Mouse (Mus musculus) cerebellum, adult 9-10 months (tissue): ENCODE data around the gene Gins1.
"Not testable (repeated sequence)": the region's sequence is repeated elsewhere in the genome, so short reads cannot be mapped to it uniquely, and the experiment has no call there.

Source experiments
- DNase-seq: peaks from one replicate; pipeline ENCODE4 v3.0.0; 2022

Gene Gins1

DNA sequence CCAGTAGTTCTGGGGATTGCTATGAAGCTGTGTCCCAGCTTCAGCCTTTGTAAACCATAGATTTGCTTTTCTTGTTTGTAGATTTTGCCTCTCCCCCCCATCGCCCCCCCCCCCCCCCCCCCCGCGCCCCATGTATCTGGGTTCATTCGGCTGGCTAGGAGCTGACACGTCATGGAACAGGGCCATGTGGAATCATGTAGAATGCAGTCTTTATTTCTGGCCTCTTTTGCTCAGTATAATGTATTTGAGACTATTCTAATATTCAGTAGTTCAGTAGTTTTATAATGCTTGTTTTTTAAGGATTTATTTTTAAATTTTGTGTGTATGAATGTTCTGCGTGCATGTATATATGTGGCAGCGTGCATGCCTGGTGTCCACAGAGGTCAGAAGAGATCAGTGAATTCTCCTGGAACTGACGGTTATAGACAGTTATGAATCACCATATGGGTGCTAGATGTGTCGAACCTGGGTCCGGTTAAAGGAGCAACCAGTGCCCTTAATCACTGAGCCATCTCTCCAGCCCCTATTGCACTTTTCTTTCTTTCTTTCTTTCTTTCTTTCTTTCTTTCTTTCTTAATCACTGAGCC lies 5.2 kb downstream of the Gins1 start:
- DNase-seq, result no peak

DNA sequence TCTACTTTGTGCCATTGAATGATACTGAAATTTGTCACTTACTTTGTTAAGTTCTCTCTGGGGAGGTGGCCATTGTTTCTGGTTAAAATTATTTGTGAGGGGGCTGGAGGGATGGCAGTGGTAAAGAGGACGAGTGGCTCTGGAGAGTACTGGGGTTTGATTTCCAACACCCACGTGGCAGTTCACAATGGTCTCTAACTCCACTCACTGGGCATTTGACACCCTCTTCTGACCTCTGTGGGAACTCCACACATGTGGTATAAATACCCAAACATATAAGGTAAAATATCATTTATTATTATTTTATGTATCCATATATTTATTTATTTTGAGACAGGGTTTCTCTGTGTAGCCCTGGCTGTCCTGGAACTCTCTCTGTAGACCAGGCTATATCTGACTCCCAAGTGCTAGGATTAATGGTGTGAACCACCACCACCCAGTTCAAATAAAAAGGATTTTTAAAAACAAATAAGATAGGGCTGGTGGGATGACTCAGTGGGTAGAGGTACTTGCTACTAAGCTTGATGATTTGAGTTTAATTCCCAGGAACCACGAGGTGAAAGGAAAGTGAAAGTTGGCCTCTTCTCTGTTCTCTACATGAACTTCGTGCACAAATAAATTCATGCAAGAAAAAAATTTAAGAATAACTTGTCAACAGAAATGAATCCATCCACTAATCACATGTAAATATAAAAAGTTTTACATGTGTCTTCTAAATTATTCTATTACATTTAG lies 9.7 kb downstream of the Gins1 start:
- DNase-seq, result no peak

DNA sequence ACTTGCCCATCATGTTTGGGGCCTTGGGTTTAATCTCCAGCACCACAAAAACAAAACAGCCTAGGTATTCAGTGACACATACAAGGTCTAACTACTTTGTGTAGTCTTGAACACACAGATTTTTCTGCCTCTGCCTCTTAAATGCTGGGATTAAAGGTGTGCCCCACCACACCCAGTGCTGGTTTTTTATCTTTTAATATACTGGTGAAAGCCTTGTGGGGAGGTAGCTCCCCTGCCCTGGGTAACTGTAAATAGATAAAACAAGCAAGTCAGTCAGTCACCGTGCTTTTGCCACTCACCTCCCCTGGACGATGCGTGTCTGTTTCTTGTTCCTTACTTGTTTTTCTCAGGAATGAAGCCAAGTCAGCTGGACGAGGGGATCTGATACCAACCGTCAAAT lies 10.6 kb downstream of the Gins1 start:
- DNase-seq, result no peak

DNA sequence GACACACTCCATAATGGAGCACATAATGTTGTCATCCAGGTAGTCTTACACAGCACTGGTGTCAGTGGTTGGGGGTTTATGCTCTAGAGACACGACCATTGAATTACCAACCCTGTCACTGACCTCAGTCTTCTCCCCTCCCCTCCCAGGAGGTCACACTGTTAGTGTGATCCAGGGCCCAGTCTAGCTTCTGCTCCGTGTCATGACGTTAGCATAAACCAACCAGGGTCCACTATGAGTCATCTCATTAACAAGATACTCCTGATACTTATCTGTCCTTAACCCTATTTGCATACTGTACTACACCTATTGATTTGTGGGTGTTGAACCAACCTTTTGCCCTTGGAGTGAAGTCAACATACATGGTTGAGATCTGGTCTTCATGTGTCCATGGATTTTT lies 13.5 kb downstream of the Gins1 start:
- no peak for DNase-seq

DNA sequence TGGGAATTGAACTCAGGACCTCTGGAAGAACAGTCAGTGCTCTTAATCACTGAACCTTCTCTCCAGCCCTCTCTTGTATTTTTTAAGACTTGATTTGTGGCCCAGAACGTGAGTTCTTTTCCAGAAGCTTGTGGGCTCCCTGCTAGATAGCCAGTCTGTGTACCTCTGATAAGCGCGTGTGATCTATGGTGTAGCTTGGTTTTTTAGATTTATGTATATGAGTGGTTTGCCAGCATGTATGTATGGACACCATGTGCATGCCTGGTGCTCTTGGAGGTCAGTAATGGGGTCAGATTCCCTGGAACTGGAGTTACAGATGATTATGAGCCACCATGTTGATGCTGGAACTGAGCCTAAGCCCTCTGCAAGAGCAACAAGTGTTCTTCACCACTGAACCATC lies 15.3 kb downstream of the Gins1 start:
- no peak for DNase-seq

DNA sequence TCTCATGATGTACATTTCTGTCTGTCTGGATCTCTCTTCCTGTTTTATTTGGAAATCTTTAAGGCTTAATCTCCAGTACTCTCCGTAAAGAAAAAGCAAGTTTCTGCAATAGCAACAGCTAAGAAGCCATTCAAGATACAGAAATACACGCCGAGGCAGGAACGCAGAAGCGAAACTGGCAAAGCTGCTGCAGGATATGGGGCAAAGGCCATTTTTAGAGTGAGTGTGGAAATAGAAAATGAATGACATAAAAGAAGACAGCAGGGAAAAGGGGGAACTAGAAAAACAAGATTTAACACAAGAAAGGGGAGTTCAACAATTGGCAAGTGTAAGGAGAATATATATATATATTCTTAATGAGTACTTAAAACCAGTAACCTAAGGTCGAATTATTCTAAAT lies 16.5 kb downstream of the Gins1 start:
- no peak for DNase-seq

DNA sequence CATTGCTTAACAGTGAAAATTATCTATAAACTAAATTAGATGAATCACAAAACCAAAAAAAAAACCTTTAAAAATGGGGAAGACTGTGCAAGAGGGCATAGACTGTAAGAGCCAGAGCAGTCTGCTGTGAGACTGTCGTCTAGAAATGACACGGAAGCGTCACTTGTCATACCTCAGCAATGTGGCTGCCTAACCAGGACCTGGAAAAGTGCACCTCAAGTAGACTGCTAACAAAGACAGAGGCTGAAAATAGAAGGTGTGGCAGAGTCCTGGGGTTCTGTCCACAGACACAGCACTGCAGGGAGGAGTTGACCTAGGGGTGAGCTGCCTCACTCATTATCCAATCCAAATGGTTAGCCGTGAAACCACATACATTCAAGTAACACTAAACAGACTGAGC lies 17.0 kb downstream of the Gins1 start:
- DNase-seq, result no peak

DNA sequence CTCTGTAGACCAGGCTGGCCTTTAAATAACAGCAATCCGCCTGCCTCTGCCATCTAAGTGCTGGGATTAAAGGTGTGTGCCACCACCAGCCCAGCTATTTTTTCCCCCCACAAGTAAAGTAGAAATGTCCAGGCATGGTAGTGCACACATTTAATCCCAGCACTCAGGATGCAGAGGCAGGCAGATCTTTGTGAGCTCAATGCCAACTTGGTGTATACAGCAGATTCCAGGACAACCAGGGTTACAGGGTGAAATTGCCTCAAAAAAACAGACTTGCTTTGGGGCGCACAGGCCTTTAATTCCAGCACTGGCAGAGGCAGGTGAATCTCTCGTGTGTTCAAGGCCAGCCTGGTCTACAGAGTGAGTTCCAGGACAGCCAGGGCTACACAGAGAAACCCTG lies 17.8 kb downstream of the Gins1 start:
- no peak for DNase-seq

DNA sequence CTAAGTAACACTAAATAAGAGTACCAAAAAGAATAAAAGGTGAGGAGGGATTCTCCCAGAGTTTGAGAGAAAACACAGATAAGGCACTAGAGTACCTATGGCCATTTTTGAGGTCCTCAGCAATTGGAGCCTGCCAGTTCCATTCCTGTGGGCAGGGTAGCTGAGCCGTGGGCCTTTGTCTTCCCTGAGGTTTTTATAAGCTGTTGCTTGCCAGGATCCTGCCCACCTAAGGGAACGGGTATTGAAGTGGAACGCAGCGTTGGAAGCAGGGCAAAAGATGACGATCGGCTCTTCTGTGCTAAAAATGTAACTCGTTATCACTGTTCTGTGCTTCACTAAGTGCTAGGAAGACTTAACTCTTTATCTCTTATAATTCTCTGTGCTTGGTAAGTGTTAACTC lies 18.3 kb downstream of the Gins1 start:
- DNase-seq, result no peak

DNA sequence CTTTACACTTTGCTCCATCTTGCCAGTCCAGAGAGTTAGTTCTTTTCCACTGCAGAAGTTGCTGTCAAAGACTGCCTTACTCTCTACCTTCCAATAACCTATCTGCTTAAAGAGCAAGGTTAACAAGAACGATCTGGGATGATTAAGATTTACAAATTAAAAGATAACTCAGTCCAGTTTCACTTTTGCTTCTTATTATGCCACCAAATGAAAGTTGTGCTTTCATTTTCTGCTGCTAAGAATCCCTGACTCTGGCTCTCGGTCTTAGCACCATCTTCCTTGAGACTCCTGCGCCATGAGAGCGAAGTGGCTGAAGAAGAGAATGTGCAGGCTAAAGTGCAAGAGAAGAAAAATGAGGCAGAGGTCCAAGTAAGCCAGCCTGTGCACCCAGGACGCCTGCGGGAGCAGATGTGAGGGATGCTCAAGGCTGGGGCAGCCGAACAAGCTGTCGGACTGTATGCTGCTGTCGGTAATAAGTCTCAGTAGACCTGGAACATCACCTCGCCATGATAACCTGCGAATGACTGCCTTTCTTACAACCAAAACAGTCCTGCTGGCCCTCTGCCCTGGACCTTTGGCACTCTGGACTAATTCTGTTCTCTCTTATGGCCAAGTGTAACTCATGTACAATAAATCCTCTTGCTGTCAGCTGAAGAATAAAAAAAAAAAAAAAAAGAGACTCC lies 22.0 kb downstream of the Gins1 start:
- peak; percentile 66 for DNase-seq

DNA sequence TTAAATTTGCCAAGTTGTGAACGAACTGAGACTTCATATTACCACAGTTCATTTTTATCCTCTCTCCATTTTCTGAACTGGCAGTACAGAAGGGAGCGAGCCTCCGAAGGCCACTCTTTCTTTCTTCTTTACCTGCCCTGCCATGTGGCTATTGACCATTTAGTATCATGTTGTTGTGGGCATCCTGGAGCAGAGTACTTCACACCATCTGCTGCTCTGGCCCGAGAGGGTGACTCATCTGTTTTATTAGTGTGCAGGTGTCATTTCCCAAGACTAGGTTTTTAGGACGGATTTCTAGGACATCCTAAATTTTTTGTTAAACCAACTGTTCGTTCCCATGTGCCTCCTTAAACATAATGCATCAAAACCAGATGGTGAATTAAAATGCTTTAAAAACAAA lies 24.0 kb downstream of the Gins1 start:
- peak; percentile 73 for DNase-seq

DNA sequence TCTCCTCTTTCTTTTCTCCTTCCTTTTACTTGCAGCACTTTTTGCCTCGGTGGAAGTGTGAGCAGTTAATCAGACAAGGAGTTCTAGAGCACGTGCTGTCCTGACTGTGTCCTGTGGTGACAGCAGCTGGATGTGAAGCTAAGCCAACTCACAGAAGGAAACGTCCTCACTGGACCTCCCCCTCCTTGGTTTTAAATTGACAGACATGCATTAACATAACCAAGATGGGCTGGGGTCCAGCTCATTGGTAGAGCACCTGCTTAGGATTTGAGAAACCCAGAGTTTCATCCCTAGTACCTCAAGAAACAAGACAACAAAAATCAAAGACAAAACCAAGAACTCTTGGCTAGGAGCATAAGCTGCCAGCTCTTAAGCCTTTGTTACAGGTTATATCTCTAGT lies 25.6 kb downstream of the Gins1 start:
- no peak for DNase-seq

DNA sequence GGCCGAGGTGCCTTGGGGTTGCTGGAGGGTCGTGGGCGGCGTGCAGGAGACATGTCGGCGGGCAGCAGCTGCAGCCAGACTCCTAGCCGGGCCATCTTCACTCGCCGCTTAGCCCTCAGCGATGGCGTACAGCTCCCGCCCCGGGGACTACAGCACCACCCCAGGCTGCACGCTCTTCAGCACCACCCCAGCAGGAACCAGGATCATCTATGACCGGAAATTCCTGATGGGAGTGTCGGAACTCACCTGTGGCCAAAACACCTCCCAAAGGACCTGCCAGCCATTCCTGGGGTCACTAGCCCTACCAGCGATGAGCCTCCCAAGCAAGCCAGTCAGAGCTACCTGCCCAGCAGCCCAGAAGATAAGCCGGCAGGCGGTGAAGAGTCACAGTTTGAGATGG lies 28.3 kb downstream of the Gins1 start:
- DNase-seq, result no peak

DNA sequence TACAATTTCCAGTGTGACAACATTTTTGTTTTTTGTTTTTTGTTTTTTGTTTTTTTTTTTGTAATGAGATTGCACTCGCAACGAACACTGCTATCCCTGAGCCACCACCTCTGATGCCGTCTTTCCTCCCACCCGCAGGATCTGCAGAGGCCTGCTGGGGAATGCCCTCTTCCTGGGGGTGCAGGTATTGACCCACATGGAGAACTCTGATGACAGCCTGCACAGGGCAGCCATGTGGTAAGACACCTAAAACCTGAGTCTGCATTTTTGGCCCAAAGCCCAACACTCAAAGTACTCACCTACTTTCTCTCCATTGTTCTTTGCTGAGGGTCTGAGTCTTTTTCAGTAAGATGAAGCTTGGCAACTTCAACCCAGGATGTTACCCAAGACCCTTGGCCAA lies 29.5 kb downstream of the Gins1 start:
- no peak for DNase-seq

DNA sequence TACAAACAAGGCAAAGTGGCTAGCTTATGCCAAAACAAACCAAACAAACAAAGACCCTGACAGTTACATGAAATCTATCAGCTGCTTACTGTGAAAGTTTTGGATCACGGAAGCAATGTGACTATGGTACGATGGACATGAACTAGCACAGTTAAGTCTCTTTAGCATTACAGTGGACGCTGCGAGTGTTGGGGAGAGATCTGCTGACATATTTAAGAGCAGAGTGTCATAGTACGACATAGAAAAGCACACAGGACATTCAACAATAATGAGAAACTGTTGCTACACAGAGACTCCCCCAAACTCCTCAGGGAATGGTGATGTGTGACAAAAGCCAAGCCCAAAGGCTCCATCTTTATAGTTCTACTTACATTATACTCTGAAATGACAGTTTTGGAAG lies 38.8 kb downstream of the Gins1 start:
- no peak for DNase-seq

DNA sequence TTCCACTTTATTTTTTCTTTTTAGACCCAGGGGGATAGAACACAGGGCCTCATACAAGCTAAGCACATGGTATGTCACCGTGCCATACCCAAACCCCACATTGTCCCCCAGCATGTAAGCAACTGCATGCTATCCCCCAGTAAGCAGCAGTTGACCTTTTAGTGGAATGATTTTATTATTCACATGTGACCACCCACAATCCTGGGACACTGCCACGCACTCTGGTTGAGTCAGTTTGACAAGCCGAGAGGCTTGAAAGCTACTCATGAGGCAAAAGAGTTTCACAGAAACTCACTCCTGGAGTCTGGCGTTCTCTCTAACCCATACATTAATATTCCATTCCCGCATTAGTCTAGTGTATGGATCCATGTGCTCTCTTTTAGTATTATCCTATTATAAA lies 42.1 kb downstream of the Gins1 start:
- not testable (repeated sequence) for DNase-seq

DNA sequence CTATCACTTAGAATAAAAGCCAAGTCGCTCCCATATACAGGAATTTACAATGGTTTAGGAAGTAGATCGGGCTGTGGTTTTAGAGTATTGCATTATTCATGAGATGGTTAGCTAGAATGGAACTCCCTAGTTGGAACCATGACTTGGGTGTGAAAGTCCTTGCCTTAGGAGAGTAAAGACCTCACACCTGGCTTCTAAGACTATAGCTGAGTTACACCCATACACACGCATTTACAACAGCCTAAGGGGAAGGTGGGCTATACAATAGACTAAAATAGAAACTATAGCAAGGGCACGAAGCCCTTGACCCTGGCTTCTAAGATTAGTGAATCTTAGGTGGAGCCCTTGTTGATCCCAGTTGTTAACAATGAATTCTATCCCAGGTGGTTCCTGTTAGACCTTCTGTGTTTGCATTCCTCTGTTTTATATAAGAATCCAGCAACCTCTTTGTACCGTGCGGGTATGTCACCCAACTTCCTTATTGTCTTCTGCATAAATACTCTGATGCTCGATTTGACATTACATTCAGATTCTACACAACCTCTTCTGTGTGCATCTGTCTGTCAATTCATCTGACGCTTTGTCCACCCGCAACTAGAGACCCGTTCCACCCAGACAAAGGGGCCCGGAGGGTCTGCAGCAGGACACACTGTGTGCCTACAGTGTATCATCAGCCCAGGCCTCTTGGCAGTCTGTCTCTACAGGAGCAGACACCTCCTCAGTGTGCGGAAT lies 42.8 kb downstream of the Gins1 start:
- DNase-seq, result not testable (repeated sequence)

DNA sequence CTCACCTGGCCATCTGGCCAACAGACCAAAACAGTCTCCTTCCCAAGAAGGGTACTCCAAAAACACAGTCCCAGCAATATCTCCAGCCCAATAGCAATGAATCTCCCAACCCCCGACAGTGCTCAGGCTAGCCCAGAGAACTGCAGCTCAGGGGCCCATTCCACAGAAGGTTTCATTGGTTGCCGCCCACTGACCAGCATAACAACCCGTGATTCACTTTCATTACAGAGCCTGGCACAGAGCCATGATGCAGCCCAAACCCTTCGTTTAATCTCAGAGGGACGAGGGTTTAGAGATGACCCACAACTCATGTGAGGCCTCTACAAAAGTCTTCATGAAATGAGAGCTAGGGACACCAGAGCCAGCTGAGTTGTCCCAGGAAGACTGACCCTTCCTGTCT lies 43.6 kb downstream of the Gins1 start:
- DNase-seq, result no peak

DNA sequence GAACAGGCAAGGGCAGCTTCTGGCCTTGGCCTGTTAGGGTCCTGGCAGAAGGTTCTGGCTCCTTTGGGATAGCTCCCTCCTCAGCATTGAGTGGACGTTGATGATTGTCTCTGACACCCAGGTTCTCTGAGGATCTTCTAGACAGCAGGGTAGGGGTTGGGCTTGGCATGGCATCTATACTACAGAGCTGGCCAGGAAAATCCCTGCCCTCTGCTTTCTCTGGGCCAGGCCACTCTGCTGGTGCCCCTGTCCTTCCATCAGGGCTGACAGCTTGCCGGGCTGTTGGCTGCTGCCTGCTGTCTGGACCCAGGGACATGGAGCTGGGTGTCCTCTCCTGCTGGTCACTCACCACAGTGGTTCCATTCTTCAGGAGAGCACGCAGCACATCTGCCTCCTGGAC lies 44.5 kb downstream of the Gins1 start:
- DNase-seq, result no peak

DNA sequence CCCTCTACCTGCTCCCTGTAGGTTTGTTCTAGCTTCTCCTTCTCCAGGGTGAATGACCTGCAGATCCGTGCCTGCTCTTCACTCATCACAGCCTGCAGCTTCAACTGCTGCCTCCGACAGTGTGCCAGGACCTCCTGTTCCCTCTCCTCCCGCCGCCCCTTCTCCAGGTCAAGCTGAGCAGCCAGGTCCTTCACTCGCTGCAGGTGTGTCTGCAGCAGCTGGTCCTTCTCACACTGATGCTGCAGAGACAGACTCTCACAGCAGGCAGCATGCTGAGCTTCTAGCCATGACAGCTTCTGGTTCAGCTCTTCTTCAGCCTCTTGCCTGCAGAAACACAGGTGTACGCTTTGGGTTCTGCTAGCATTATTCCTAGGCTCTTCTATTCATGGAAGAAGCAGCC lies 44.9 kb downstream of the Gins1 start:
- no peak for DNase-seq

DNA sequence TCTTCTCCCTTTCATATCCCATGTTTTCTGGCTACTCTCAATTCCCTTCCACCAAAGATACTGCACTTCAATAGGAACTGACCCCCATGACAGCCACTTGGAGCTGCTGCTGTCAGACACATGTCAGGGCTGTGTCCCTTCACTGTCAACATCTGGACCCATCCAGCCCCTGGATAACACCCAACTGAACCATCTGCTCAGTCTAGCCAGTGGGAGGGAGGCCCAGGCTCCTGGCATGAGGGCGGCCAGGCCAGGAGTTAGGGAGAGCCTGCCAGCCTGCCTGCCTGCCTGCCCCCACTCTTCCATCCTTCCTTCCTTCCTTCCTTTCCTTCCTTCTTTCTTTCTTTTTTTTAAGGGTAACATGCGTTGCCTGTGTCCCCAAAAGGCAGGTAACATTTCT lies 46.0 kb downstream of the Gins1 start:
- no peak for DNase-seq

DNA sequence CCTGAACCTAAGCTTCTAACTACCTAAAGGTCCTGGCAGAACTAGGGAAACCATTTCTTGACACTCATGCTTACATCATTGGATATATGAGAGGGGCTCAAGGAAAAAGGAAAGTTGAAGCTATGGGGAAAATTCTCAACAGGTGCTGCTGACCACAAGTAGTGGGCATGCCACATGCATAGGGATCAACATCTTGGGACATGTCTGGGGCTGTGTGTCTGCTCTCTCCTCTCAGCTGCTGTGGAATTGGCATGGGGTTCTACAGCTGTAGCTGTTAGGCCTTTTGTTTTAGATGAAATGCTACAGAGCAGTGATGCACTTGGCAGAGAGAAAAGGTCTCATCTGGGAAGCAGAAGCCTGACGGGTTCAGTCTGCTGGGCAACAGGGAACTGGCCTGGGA lies 50.7 kb downstream of the Gins1 start:
- DNase-seq, result no peak

DNA sequence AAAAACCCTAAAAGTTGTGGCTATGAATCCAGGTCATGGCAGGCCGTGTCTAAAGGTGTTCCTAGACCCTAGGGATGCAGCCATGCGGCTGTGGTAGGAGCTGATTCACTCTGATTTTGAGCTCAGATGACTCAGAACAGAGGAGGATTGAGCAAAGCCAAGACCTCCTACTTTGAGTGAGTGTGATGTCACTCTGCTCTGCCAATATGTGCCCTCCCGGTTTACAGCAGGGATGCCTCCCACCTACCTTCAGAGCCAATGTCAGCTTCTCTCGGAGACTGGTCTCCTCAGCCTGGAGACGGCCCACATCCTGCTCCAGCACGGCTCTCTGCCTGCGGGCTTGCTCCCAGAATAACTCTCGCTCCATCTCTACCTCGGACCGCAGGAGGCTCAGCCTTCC lies 54.3 kb downstream of the Gins1 start:
- DNase-seq, result no peak

DNA sequence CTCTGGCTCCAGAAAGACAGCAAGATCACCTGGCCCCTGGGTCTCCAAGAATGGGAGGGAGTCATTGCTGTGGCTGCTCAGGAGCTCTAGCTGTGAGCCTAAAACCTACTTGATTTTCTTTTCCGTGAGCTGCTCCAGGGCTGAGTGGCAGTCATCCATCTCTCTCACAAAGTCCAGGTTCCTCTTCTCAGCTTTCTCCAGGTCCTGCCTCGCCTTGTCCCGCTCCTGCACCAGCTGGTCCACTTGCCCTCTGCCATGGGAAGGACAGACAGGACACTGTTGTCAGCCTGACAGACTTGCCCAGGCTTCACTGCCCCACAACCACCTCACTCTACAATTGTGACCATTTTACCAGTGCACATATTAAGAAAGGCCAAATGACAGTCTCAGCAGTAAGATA lies 58.0 kb downstream of the Gins1 start:
- DNase-seq, result no peak
